Mouse (Mus musculus) Patski (cell line): Measurements from ENCODE around the gene Tarsl2. TPM values are rescaled to one million over a fixed set of nuclear protein-coding genes. Genes with fewer than 3 reads are reported as not detected.

ENCODE experiments used
- ATAC-seq: fragments of 100-300 bp; one replicate; pipeline ENCODE4 v1.8.0; 2021
- CTCF ChIA-PET: fragments of 350-600 bp; sonication (Branson Sonifier 250); formaldehyde crosslinking; loops from one replicate; lab custom pipeline; 2022; ENCODE audit warnings: inconsistent platforms; lab: Charles Lee
- POLR2A ChIA-PET: fragments of 350-600 bp; sonication (Branson Sonifier 250); formaldehyde crosslinking; loops from one replicate; lab custom pipeline; 2022; ENCODE audit warnings: antibody characterized with exemption, inconsistent platforms; lab: Charles Lee
- DNase-seq: peaks from one replicate; pipeline ENCODE4 v3.0.0-alpha.2; 2011; ENCODE audit warnings: low read depth, low spot score
- H3K27me3 ChIP-seq: fragments of 371-371 bp; one replicate; pipeline ENCODE4 v1.5.1; 2021
- CTCF ChIP-seq: fragments of 100-300 bp; IDR thresholded peaks from one replicate; pipeline ENCODE4 v1.5.1; 2021
- in situ Hi-C: fragments of 300-500 bp; cut with MboI; formaldehyde crosslinking; loops from 3 replicates; pipeline ENCODE4 v1.11.1; 2018; ENCODE audit warnings: low pct_unique_long_range_greater_than_20kb, mixed read lengths
- polyA plus RNA-seq: library from polyadenylated mRNA; unstranded; gene quantifications from one replicate; pipeline ENCODE4 v1.2.3, GENCODE M21; 2021

The Tarsl2 gene
- polyA plus RNA-seq: 15.0 TPM

GRCm38 (mm10) chr7:65644643-65645351 is at the start of gene Tarsl2:
TSS of gene Tarsl2 (plus strand) at chr7:65644898.
- ChIA-PET CTCF (interaction anchor here (0.8 to 1.6 kb wide), 2 partner anchors 327 to 330 kb away, joined by 4 to 10 read pairs; no protein-coding TSS in a partner anchor), POLR2A (no interaction called here)
- in situ Hi-C loops: no loop called here
- ATAC-seq (peak; percentile 89), DNase-seq (peak; percentile 69)
- no peaks in the 10 kb centered on the region for H3K27me3 ChIP-seq
- TF ChIP-seq CTCF: peak; percentile 92

- ChIA-PET POLR2A (no interaction called here), CTCF (no interaction called here)
- no peak for ATAC-seq
- in situ Hi-C loops: no loop called here
- TF ChIP-seq CTCF: no peak
- H3K27me3 ChIP-seq: no peaks in the 10 kb centered on the region
- DNase-seq: no peak
Measured at GRCm38 (mm10) chr7:65606124-65606523, 38.6 kb upstream of the Tarsl2 start.

DNA sequence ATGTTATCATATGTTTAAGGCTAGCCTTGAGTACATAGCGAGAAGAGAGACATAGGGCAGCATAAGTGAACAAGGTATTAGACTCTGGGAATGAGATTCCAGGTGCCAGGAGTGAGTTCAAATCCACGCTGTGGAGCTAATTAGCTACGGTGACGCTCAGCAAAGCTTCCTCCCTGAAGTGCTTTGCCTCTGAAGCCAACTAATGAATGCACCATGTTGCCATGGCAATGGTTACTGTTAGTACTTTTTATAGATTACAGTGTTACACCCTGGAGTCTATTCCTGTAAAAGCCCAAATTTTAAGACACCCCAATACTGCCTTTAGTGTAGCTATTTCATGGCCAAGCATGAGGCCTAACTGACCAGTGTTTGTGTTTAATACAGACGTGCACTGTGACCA is 37.7 kb upstream of the Tarsl2 start:
- ATAC-seq (no peak), DNase-seq (no peak)
- no peak for TF ChIP-seq CTCF
- ChIA-PET POLR2A (no interaction called here), CTCF (interaction anchor here (0.8 to 1.0 kb wide), 3 partner anchors 13 to 138 kb away, joined by 3 to 4 read pairs (median 3); no protein-coding TSS in a partner anchor)
- in situ Hi-C loops: no loop called here
- no peaks in the 10 kb centered on the region for H3K27me3 ChIP-seq

- peak; percentile 20 for DNase-seq
- POLR2A ChIA-PET: no interaction called here
Measured at GRCm38 (mm10) chr7:65610171-65610570, 34.5 kb upstream of the Tarsl2 start.

GRCm38 (mm10) chr7:65610673-65611072 is 34.0 kb upstream of the Tarsl2 start:
- DNase-seq: no peak
- TF ChIP-seq CTCF: no peak

More at GRCm38 (mm10) chr7:65610171-65610570, 34.5 kb upstream of the Tarsl2 start:
- CTCF ChIA-PET: interaction anchor here (0.8 to 1.4 kb wide), 2 partner anchors 9 to 24 kb away, joined by 4 to 6 read pairs; no protein-coding TSS in a partner anchor
- no peak for TF ChIP-seq CTCF
- ATAC-seq: no peak
- in situ Hi-C loops: no loop called here
- no peaks in the 10 kb centered on the region for H3K27me3 ChIP-seq

DNA sequence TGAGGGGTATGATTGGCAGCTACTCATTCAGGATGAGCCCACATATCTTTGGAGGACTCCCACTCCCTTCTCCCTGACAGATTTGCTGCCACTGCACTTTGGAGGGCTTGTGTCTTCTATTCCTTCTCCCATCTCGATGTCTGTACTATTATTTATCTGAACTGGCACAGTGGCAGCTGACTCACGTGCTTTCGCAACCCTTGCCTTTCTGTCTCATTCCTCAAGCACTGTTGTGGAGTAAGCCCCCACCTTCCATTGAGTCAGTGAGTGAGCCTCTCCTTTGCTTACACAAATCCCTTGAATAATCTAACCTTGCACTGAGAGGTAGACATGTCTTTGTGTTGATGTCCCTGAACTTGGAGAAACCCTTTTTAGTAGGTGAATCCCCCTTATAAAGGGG is 33.4 kb upstream of the Tarsl2 start:
- no peak for DNase-seq
- in situ Hi-C loops: no loop called here

More at GRCm38 (mm10) chr7:65610673-65611072, 34.0 kb upstream of the Tarsl2 start:
- no peak for ATAC-seq
- POLR2A ChIA-PET: no interaction called here
- in situ Hi-C loops: no loop called here
- no peaks in the 10 kb centered on the region for H3K27me3 ChIP-seq
- CTCF ChIA-PET: interaction anchor here (0.8 to 1.4 kb wide), 2 partner anchors 10 to 24 kb away, joined by 4 to 6 read pairs; no protein-coding TSS in a partner anchor

GRCm38 (mm10) chr7:65613723-65614122 is 31.0 kb upstream of the Tarsl2 start:
- ChIA-PET POLR2A (no interaction called here), CTCF (no interaction called here)
- no peaks in the 10 kb centered on the region for H3K27me3 ChIP-seq
- ATAC-seq: no peak
- in situ Hi-C loops: no loop called here
- TF ChIP-seq CTCF: no peak
- no peak for DNase-seq

More for the DNA sequence above, 33.4 kb upstream of the Tarsl2 start:
- H3K27me3 ChIP-seq: no peaks in the 10 kb centered on the region
- no peak for TF ChIP-seq CTCF
- ChIA-PET CTCF (no interaction called here), POLR2A (interaction anchor here (0.5 kb wide), 1 partner anchor 12 kb away, joined by 3 read pairs; no protein-coding TSS in a partner anchor)
- no peak for ATAC-seq

GRCm38 (mm10) chr7:65618751-65619150 is 25.9 kb upstream of the Tarsl2 start:
- POLR2A ChIA-PET: interaction anchor here (1.2 kb wide), 1 partner anchor 84 kb away, joined by 3 read pairs; no protein-coding TSS in a partner anchor
- no peaks in the 10 kb centered on the region for H3K27me3 ChIP-seq
- CTCF ChIA-PET: interaction anchor here (1.3 to 2.7 kb wide), 2 partner anchors 18 to 301 kb away, joined by 3 to 13 read pairs; no protein-coding TSS in a partner anchor
- TF ChIP-seq CTCF: no peak
- no peak for DNase-seq
- ATAC-seq: no peak
- in situ Hi-C loops: no loop called here

GRCm38 (mm10) chr7:65620746-65621145 is 24.0 kb upstream of the Tarsl2 start:
- ChIA-PET POLR2A (no interaction called here), CTCF (interaction anchor here (0.8 kb wide), 1 partner anchor 12 kb away, joined by 3 read pairs; no protein-coding TSS in a partner anchor)
- DNase-seq (no peak), ATAC-seq (no peak)
- H3K27me3 ChIP-seq: no peaks in the 10 kb centered on the region
- TF ChIP-seq CTCF: no peak
- in situ Hi-C loops: no loop called here

GRCm38 (mm10) chr7:65623330-65623729 is 21.4 kb upstream of the Tarsl2 start:
- DNase-seq: no peak
- TF ChIP-seq CTCF: no peak
- ChIA-PET POLR2A (no interaction called here), CTCF (interaction anchor here (1.1 kb wide), 1 partner anchor 306 kb away, joined by 4 read pairs; no protein-coding TSS in a partner anchor)
- ATAC-seq: peak; percentile 62
- no peaks in the 10 kb centered on the region for H3K27me3 ChIP-seq
- in situ Hi-C loops: no loop called here

DNA sequence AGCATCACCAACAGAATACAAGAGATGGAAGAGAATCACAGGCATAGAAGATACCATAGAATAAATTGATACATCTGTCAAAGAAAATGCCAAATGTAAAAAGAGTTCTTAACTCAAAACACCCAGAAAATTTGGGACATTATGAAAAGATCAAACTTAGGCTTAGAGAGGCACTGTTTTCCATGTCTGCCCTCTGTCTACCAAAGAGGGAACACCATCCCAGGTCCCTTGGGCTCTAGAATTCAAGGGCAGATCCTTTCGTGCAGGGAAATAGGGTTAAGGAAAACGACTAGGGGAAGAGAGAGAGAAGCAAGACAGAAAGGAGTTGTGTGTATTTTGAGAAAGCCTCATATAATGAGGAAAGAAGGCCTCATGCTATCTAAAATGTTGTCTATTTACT is 19.2 kb upstream of the Tarsl2 start:
- in situ Hi-C loops: no loop called here
- POLR2A ChIA-PET: interaction anchor here (0.7 kb wide), 1 partner anchor 407 kb away, joined by 6 read pairs; no protein-coding TSS in a partner anchor
- H3K27me3 ChIP-seq: no peaks in the 10 kb centered on the region
- TF ChIP-seq CTCF: no peak
- CTCF ChIA-PET: interaction anchor here (1.7 kb wide), 1 partner anchor 16 kb away, joined by 3 read pairs; no protein-coding TSS in a partner anchor
- ATAC-seq (no peak), DNase-seq (no peak)
